Mouse (Mus musculus) intestine, embryonic 14.5 days (tissue): Measurements from ENCODE around the gene Flt3l. TPM values are rescaled to one million over a fixed set of nuclear protein-coding genes. Genes with fewer than 3 reads are reported as not detected.
"Not testable (repeated sequence)": the region's sequence is repeated elsewhere in the genome, so short reads cannot be mapped to it uniquely, and the experiment has no call there.

Experiments
- ATAC-seq: fragments of 200-750 bp; cut with Nextera tagmentation; replicated peaks from 2 replicates; pipeline ENCODE4 v1.8.0; 2017; ENCODE audit warnings: low read depth, moderate number of reproducible peaks, moderate TSS enrichment, moderate library complexity; ENCODE audit not compliant: low FRiP score, low TSS enrichment
- DNase-seq: peaks from one replicate; pipeline ENCODE4 v3.0.0-alpha.2; 2018; ENCODE audit warnings: low spot score
- H3K27ac ChIP-seq: fragments of 300-500 bp; sonication (generic); 2 replicates; pipeline ENCODE4 v1.5.1; 2014; ENCODE audit warnings: low read depth, mild to moderate bottlenecking, control low read depth
- H3K27me3 ChIP-seq: fragments of 300-500 bp; sonication (generic); replicated peaks from 2 replicates; pipeline ENCODE4 v1.6.1; 2014; ENCODE audit warnings: low read length, control low read depth; ENCODE audit not compliant: control insufficient read depth, insufficient read depth
- H3K36me3 ChIP-seq: fragments of 300-500 bp; sonication (generic); 2 replicates; pipeline ENCODE4 v1.6.1; 2014; ENCODE audit warnings: low read length, control low read depth; ENCODE audit not compliant: control insufficient read depth, insufficient read depth
- H3K4me1 ChIP-seq: fragments of 300-500 bp; sonication (generic); replicated peaks from 2 replicates; pipeline ENCODE4 v1.6.1; 2014; ENCODE audit warnings: low read length, control low read depth, mixed read lengths; ENCODE audit not compliant: control insufficient read depth, insufficient read depth
- H3K4me2 ChIP-seq: fragments of 300-500 bp; sonication (generic); 2 replicates; pipeline ENCODE4 v1.6.1; 2014; ENCODE audit warnings: low read length
- H3K4me3 ChIP-seq: fragments of 300-500 bp; sonication (generic); 2 replicates; pipeline ENCODE4 v1.5.1; 2014; ENCODE audit warnings: low read depth, low read length, control low read depth, mixed read lengths
- H3K9ac ChIP-seq: fragments of 300-500 bp; sonication (generic); 2 replicates; pipeline ENCODE4 v1.6.1; 2014; ENCODE audit warnings: mild to moderate bottlenecking, low read length
- H3K9me3 ChIP-seq: fragments of 300-500 bp; sonication (generic); 2 replicates; pipeline ENCODE4 v1.6.1; 2016; ENCODE audit warnings: low read length, control low read depth; ENCODE audit not compliant: control insufficient read depth
- WGBS: fragments of 180-500 bp; shearing (Covaris S2); extraction: QIAGEN DNeasy Blood & Tissue Kit; methylation state at CpG from one replicate; pipeline ENCODE4 v1.1.7; 2014; 5-methylcytosine and 5-hydroxymethylcytosine counted together
- polyA plus RNA-seq: library from polyadenylated mRNA; unstranded; fragments of >200 nt; fragmentation: Nextera tagmentation; extraction: Ambion mirVana; gene quantifications from 2 replicates; pipeline ENCODE4 v1.2.1, GENCODE M21; 2014

Flt3l gene
- polyA plus RNA-seq, 1 experiment from 2014 or later, result 2.1 TPM

- DNase-seq (no peak), ATAC-seq (no peak)
- no peak overlapping the region for H3K4me2 ChIP-seq
- WGBS, result 81% methylated on average over 5 of the region's 5 CpGs
- H3K9me3 ChIP-seq, result no peaks in the 10 kb centered on the region
- peaks cover 28% of the 10 kb centered on the region; the same call in 1 of the 2 replicates for H3K4me1 ChIP-seq
- H3K27ac ChIP-seq, result no peak overlapping the region
- no peak overlapping the region for H3K9ac ChIP-seq
- peaks cover 50% of the 10 kb centered on the region for H3K36me3 ChIP-seq
- no peak overlapping the region for H3K4me3 ChIP-seq
- no peaks in the 10 kb centered on the region for H3K27me3 ChIP-seq
These were observed 16.2 kb downstream of the Flt3l start for GRCm38 (mm10) chr7:45119780-45120709.

- 82% methylated on average over 6 of the region's 6 CpGs for WGBS
- no peak overlapping the region; the same call in 1 of the 2 replicates for H3K27ac ChIP-seq
These were observed 17.9 kb downstream of the Flt3l start for GRCm38 (mm10) chr7:45118336-45118735.

GRCm38 (mm10) chr7:45117566-45117965, 18.7 kb downstream of the Flt3l start:
- H3K36me3 ChIP-seq, result peaks cover 42% of the 10 kb centered on the region
- ATAC-seq (no peak), DNase-seq (no peak)
- no peaks in the 10 kb centered on the region for H3K9me3 ChIP-seq
- H3K27ac ChIP-seq, result no peak overlapping the region
- WGBS, result 73% methylated on average over 8 of the region's 8 CpGs
- H3K9ac ChIP-seq, result no peak overlapping the region
- H3K4me3 ChIP-seq, result no peak overlapping the region
- no peaks in the 10 kb centered on the region for H3K27me3 ChIP-seq
- no peak overlapping the region for H3K4me2 ChIP-seq
- peaks cover 19% of the 10 kb centered on the region; the same call in 1 of the 2 replicates for H3K4me1 ChIP-seq

More at GRCm38 (mm10) chr7:45118336-45118735, 17.9 kb downstream of the Flt3l start:
- Histone ChIP-seq H3K27me3 (no peaks in the 10 kb centered on the region), H3K4me3 (no peak overlapping the region), H3K9me3 (no peaks in the 10 kb centered on the region), H3K9ac (no peak overlapping the region), H3K4me1 (peaks cover 26% of the 10 kb centered on the region; the same call in 1 of the 2 replicates), H3K4me2 (no peak overlapping the region), H3K36me3 (peaks cover 49% of the 10 kb centered on the region)
- no peak for DNase-seq
- ATAC-seq, result no peak

DNA sequence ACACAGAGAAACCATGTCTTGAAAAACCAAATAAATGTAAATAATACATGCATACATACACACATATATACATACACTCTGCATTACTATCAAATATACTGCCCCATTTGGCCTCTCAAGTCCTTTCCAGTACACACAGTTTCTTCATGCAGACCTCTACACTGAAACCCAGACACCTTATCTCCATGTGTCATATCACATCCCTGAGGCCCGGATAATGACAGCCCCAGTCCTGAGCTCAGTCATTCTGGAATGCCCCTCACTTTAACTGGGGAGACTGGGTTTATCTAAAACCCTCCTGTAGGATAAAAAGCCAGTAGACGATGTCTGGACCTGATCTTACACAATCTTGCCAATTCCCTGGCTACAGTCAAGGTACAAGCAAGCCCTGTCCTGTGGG, 22.8 kb downstream of the Flt3l start:
- H3K9ac ChIP-seq, result no peak overlapping the region
- no peaks in the 10 kb centered on the region for H3K9me3 ChIP-seq
- WGBS, result 66% methylated on average over 2 of the region's 2 CpGs
- H3K36me3 ChIP-seq, result 0 out of 2 replicates have a peak, but pooled peaks cover 4% of the 10 kb centered on the region
- H3K4me2 ChIP-seq, result no peak overlapping the region
- ATAC-seq (no peak), DNase-seq (no peak)
- no peak overlapping the region for H3K4me3 ChIP-seq
- no peaks in the 10 kb centered on the region for H3K27me3 ChIP-seq
- H3K27ac ChIP-seq, result no peak overlapping the region
- H3K4me1 ChIP-seq, result 0 out of 2 replicates have a peak, but pooled peaks cover 10% of the 10 kb centered on the region

DNA sequence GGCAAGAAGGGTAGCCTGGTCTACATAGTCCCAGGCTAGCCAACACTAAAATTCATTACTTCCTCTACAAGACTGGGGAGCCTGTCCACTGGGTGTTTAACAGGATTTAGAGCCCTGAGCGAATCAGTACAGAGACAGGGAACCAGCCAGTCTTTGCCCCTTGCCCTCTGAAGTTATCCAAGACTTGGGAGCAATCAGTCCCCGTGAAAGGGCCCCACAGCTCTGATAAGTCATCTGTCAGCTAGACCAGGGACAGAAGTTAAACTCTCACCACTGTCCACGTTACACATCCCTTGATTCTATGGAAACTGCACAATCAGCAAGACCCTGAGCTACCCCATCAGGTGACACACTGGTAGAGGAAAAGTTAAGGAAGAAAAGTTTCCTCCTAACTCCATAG, 23.7 kb downstream of the Flt3l start:
- no peaks in the 10 kb centered on the region for H3K36me3 ChIP-seq
- no peaks in the 10 kb centered on the region for H3K27me3 ChIP-seq
- ATAC-seq (no peak), DNase-seq (no peak)
- no peaks in the 10 kb centered on the region for H3K9me3 ChIP-seq
- 0 out of 2 replicates have a peak, but pooled peaks cover 5% of the 10 kb centered on the region for H3K4me1 ChIP-seq
- H3K4me2 ChIP-seq, result no peak overlapping the region
- H3K4me3 ChIP-seq, result no peak overlapping the region
- H3K9ac ChIP-seq, result no peak overlapping the region
- 32% methylated on average over 3 of the region's 3 CpGs for WGBS
- H3K27ac ChIP-seq, result no peak overlapping the region

DNA sequence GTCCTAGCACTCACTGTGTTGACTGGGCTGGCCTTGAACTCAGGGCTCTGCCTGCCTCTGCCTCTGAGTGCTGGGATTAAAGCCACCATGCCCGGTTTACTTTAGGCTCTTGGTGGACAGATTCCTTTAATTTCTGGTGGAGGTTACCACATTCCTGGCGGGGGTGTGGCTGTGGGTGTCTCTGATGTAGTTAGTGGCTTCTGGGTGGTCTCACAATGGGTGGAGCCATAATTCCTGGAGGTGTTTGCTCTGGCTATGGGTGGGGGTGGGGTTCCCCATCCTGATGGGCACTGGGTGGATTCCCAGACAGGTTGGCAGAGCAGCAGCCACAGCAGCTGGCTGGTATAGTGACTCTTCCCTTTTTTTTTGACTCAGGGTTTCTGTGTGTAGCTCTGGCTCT, 24.3 kb downstream of the Flt3l start:
- H3K4me2 ChIP-seq, result no peak overlapping the region
- no peak overlapping the region for H3K27ac ChIP-seq
- 0 out of 2 replicates have a peak, but pooled peaks cover 1% of the 10 kb centered on the region for H3K4me1 ChIP-seq
- H3K36me3 ChIP-seq, result no peaks in the 10 kb centered on the region
- H3K4me3 ChIP-seq, result no peak overlapping the region
- no peak overlapping the region for H3K9ac ChIP-seq
- 59% methylated on average over 2 of the region's 2 CpGs for WGBS
- H3K9me3 ChIP-seq, result no peaks in the 10 kb centered on the region
- H3K27me3 ChIP-seq, result no peaks in the 10 kb centered on the region
- no peak for ATAC-seq
- DNase-seq, result no peak

- H3K4me1 ChIP-seq, H3K4me2 ChIP-seq, H3K36me3 ChIP-seq, DNase-seq, H3K4me3 ChIP-seq, H3K27ac ChIP-seq, H3K9me3 ChIP-seq, H3K9ac ChIP-seq, H3K27me3 ChIP-seq, ATAC-seq: not testable (repeated sequence)
- 85% methylated on average over 4 of the region's 4 CpGs for WGBS
These were observed 26.1 kb downstream of the Flt3l start for GRCm38 (mm10) chr7:45110089-45110488.

DNA sequence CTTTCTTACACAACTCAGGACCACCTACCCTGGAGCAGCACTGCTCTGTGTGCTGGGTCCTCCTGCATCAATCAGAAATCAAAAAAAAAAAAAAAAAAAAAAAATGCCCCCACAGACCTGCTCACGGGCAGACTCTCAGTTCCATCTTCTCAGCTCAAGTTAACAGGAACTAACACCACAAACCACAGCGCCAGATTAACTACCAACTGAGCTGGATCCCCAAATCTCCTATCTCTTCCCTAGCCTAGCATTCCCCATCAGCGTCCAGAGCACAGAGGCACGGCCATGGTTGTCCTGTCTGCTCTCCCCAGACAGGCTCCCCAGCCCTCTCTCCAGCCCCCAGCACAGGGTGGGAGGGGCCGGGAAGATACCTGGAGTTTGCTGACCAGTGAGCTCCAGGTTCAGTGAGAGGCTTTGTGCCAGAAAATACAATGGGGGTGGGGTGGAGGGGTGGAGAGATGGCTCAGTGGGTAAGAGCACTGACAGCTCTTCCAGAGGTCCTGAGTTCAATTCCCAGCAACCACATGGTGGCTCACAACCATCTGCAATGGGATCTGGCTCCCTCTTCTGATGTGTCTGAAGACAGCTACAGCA, 29.1 kb downstream of the Flt3l start:
- H3K4me3 ChIP-seq, result no peak overlapping the region
- H3K9me3 ChIP-seq, result no peaks in the 10 kb centered on the region
- no peak for DNase-seq
- peaks cover 17% of the 10 kb centered on the region for H3K4me1 ChIP-seq
- no peak overlapping the region for H3K27ac ChIP-seq
- H3K27me3 ChIP-seq, result no peaks in the 10 kb centered on the region
- ATAC-seq, result no peak
- no peaks in the 10 kb centered on the region for H3K36me3 ChIP-seq
- H3K4me2 ChIP-seq, result no peak overlapping the region
- 50% methylated on average over 5 of the region's 5 CpGs for WGBS
- H3K9ac ChIP-seq, result no peak overlapping the region
